Mouse (Mus musculus): Measurements from ENCODE around the gene Asna1. TPM values are rescaled to one million over a fixed set of nuclear protein-coding genes. Genes with fewer than 3 reads are reported as not detected.

Asna1 gene
- polyA plus RNA-seq, 1 experiment from 2014 or later: 143 TPM

- peaks cover 53% of the 10 kb centered on the region for H3K36me3 ChIP-seq
Observed at GRCm38 (mm10) chr8:85059879-85060616, 35.0 kb upstream of the Asna1 start, which contains the start of gene Fbxw9. Gene Fbxw9, plus strand, starts transcription at chr8:85060055.

GRCm38 (mm10) chr8:85057367-85057766 lies 32.3 kb upstream of the Asna1 start:
- Histone ChIP-seq H3K9ac (no peak overlapping the region), H3K27ac (no peak overlapping the region), H3K4me3 (replicated peaks) (no peak overlapping the region), H3K27me3 (no peaks in the 10 kb centered on the region), H3K4me1 (peaks cover 17% of the 10 kb centered on the region), H3K4me2 (no peak overlapping the region), H3K9me3 (replicated peaks) (no peaks in the 10 kb centered on the region), H3K36me3 (peaks cover 60% of the 10 kb centered on the region)
- no peak for ATAC-seq (replicated peaks; ENCODE audit: low FRiP score)
- WGBS: 78% methylated on average over 7 of the region's 7 CpGs

More at GRCm38 (mm10) chr8:85059879-85060616, 35.0 kb upstream of the Asna1 start, which contains the start of gene Fbxw9:
- H3K4me1 ChIP-seq: peaks cover 17% of the 10 kb centered on the region
- peak; percentile 90 for ATAC-seq (replicated peaks; ENCODE audit: low FRiP score)
- WGBS: under 1% methylated on average over 53 of the region's 53 CpGs
- H3K9me3 ChIP-seq (replicated peaks): no peaks in the 10 kb centered on the region
- H3K4me3 ChIP-seq (replicated peaks): peak within 1 kb of the TSS; percentile 92
- peak within 1 kb of the TSS; percentile 75 for H3K9ac ChIP-seq
- peak within 1 kb of the TSS; percentile 67; the same call in 1 of the 2 replicates for H3K27ac ChIP-seq
- H3K27me3 ChIP-seq: no peaks in the 10 kb centered on the region
- H3K4me2 ChIP-seq: peak within 1 kb of the TSS; percentile 82

GRCm38 (mm10) chr8:85043619-85044018 lies 18.5 kb upstream of the Asna1 start:
- no peaks in the 10 kb centered on the region for H3K27me3 ChIP-seq
- no peak for ATAC-seq (replicated peaks; ENCODE audit: low FRiP score)
- no peak overlapping the region for H3K4me3 ChIP-seq (replicated peaks)
- peaks cover 8% of the 10 kb centered on the region for H3K4me1 ChIP-seq
- H3K4me2 ChIP-seq: no peak overlapping the region
- no peaks in the 10 kb centered on the region for H3K9me3 ChIP-seq (replicated peaks)
- peaks cover 89% of the 10 kb centered on the region for H3K36me3 ChIP-seq
- H3K9ac ChIP-seq: no peak overlapping the region
- 86% methylated on average over 6 of the region's 6 CpGs for WGBS
- no peak overlapping the region for H3K27ac ChIP-seq

GRCm38 (mm10) chr8:85037681-85038531 lies 12.8 kb upstream of the Asna1 start:
- Histone ChIP-seq H3K4me3 (replicated peaks) (peak overlapping the region; percentile 83), H3K4me2 (peak overlapping the region; percentile 83), H3K9me3 (replicated peaks) (no peaks in the 10 kb centered on the region), H3K27me3 (no peaks in the 10 kb centered on the region), H3K9ac (peak overlapping the region; percentile 96), H3K27ac (peak overlapping the region; percentile 100), H3K36me3 (peaks cover 42% of the 10 kb centered on the region), H3K4me1 (peaks cover 29% of the 10 kb centered on the region)
- peak; percentile 12 for ATAC-seq (replicated peaks; ENCODE audit: low FRiP score)
- under 1% methylated on average over 57 of the region's 57 CpGs for WGBS

GRCm38 (mm10) chr8:85037366-85037680 lies 12.2 kb upstream of the Asna1 start:
- peaks cover 29% of the 10 kb centered on the region for H3K4me1 ChIP-seq
- peak overlapping the region; percentile 96 for H3K9ac ChIP-seq
- H3K9me3 ChIP-seq (replicated peaks): no peaks in the 10 kb centered on the region
- H3K4me2 ChIP-seq: peak overlapping the region; percentile 83
- peak overlapping the region; percentile 100 for H3K27ac ChIP-seq
- H3K4me3 ChIP-seq (replicated peaks): peak overlapping the region; percentile 83
- WGBS: 0% methylated on average over 14 of the region's 14 CpGs
- ATAC-seq (replicated peaks; ENCODE audit: low FRiP score): peak; percentile 63
- H3K36me3 ChIP-seq: peaks cover 42% of the 10 kb centered on the region
- H3K27me3 ChIP-seq: no peaks in the 10 kb centered on the region

- H3K9ac ChIP-seq: peak within 1 kb of the TSS; percentile 96
Observed at GRCm38 (mm10) chr8:85036718-85037365, 11.8 kb upstream of the Asna1 start, which contains the start of gene Tnpo2. Gene Tnpo2, plus strand, starts transcription at chr8:85036915.

GRCm38 (mm10) chr8:85036381-85036717 lies 11.3 kb upstream of the Asna1 start:
- peak overlapping the region; percentile 83 for H3K4me2 ChIP-seq
- peak overlapping the region; percentile 83 for H3K4me3 ChIP-seq (replicated peaks)
- peaks cover 42% of the 10 kb centered on the region for H3K36me3 ChIP-seq
- H3K4me1 ChIP-seq: peaks cover 29% of the 10 kb centered on the region
- H3K27me3 ChIP-seq: no peaks in the 10 kb centered on the region
- peak; percentile 40 for ATAC-seq (replicated peaks; ENCODE audit: low FRiP score)
- no peaks in the 10 kb centered on the region for H3K9me3 ChIP-seq (replicated peaks)
- H3K9ac ChIP-seq: peak overlapping the region; percentile 70
- H3K27ac ChIP-seq: peak overlapping the region; percentile 100
- under 1% methylated on average over 9 of the region's 9 CpGs for WGBS

More at GRCm38 (mm10) chr8:85036718-85037365, 11.8 kb upstream of the Asna1 start, which contains the start of gene Tnpo2:
- H3K27ac ChIP-seq: peak within 1 kb of the TSS; percentile 100
- peak; percentile 91 for ATAC-seq (replicated peaks; ENCODE audit: low FRiP score)
- peak within 1 kb of the TSS; percentile 83 for H3K4me2 ChIP-seq
- no peaks in the 10 kb centered on the region for H3K27me3 ChIP-seq
- no peaks in the 10 kb centered on the region for H3K9me3 ChIP-seq (replicated peaks)
- WGBS: under 1% methylated on average over 59 of the region's 59 CpGs
- H3K4me3 ChIP-seq (replicated peaks): peak within 1 kb of the TSS; percentile 83
- peaks cover 29% of the 10 kb centered on the region for H3K4me1 ChIP-seq
- peaks cover 42% of the 10 kb centered on the region for H3K36me3 ChIP-seq

GRCm38 (mm10) chr8:85035728-85036310 lies 10.7 kb upstream of the Asna1 start:
- WGBS: under 1% methylated on average over 15 of the region's 15 CpGs
- Histone ChIP-seq H3K27ac (peak overlapping the region; percentile 100), H3K27me3 (no peaks in the 10 kb centered on the region), H3K36me3 (peaks cover 41% of the 10 kb centered on the region), H3K9me3 (replicated peaks) (no peaks in the 10 kb centered on the region), H3K9ac (peak overlapping the region; percentile 70), H3K4me3 (replicated peaks) (peak overlapping the region; percentile 83), H3K4me2 (peak overlapping the region; percentile 83), H3K4me1 (peaks cover 29% of the 10 kb centered on the region)
- peak; percentile 3 for ATAC-seq (replicated peaks; ENCODE audit: low FRiP score)

- peaks cover 29% of the 10 kb centered on the region for H3K4me1 ChIP-seq
- no peaks in the 10 kb centered on the region for H3K9me3 ChIP-seq (replicated peaks)
- peak overlapping the region; percentile 100 for H3K27ac ChIP-seq
- peak overlapping the region; percentile 83 for H3K4me2 ChIP-seq
- peak overlapping the region; percentile 83 for H3K4me3 ChIP-seq (replicated peaks)
- 5% methylated on average over 12 of the region's 12 CpGs for WGBS
- peak overlapping the region; percentile 70 for H3K9ac ChIP-seq
- ATAC-seq (replicated peaks; ENCODE audit: low FRiP score): no peak
- H3K36me3 ChIP-seq: peaks cover 41% of the 10 kb centered on the region
- H3K27me3 ChIP-seq: no peaks in the 10 kb centered on the region
Observed at GRCm38 (mm10) chr8:85035165-85035727, 10.2 kb upstream of the Asna1 start.

GRCm38 (mm10) chr8:85034764-85035163 lies 9.7 kb upstream of the Asna1 start:
- no peak for ATAC-seq (replicated peaks; ENCODE audit: low FRiP score)
- H3K4me1 ChIP-seq: peaks cover 29% of the 10 kb centered on the region

GRCm38 (mm10) chr8:85033867-85034266 lies 8.8 kb upstream of the Asna1 start:
- H3K9ac ChIP-seq: no peak overlapping the region
- no peaks in the 10 kb centered on the region for H3K27me3 ChIP-seq
- H3K27ac ChIP-seq: no peak overlapping the region
- H3K36me3 ChIP-seq: peaks cover 49% of the 10 kb centered on the region
- H3K9me3 ChIP-seq (replicated peaks): no peaks in the 10 kb centered on the region
- no peak for ATAC-seq (replicated peaks; ENCODE audit: low FRiP score)
- no peak overlapping the region for H3K4me2 ChIP-seq
- WGBS: 52% methylated on average over 1 of the region's 1 CpGs
- no peak overlapping the region for H3K4me3 ChIP-seq (replicated peaks)
- peaks cover 28% of the 10 kb centered on the region for H3K4me1 ChIP-seq

More at GRCm38 (mm10) chr8:85034764-85035163, 9.7 kb upstream of the Asna1 start:
- peak overlapping the region; percentile 100 for H3K27ac ChIP-seq
- peak overlapping the region; percentile 83 for H3K4me2 ChIP-seq
- under 1% methylated on average over 13 of the region's 13 CpGs for WGBS
- no peaks in the 10 kb centered on the region for H3K9me3 ChIP-seq (replicated peaks)
- H3K9ac ChIP-seq: peak overlapping the region; percentile 70
- peaks cover 41% of the 10 kb centered on the region for H3K36me3 ChIP-seq
- peak overlapping the region; percentile 83 for H3K4me3 ChIP-seq (replicated peaks)
- H3K27me3 ChIP-seq: no peaks in the 10 kb centered on the region

Measured in kidney, embryonic 15.5 days (tissue).